Mouse (Mus musculus) neural tube, embryonic 10.5 days (tissue): Measurements from ENCODE around the gene Itpa.
"Not testable (repeated sequence)": the region's sequence is repeated elsewhere in the genome, so short reads cannot be mapped to it uniquely, and the experiment has no call there.

Source experiments
- DNase-seq: peaks from one replicate; pipeline ENCODE4 v3.0.0-alpha.2; 2017; ENCODE audit warnings: low spot score; ENCODE audit errors: extremely low spot score

The Itpa gene

GRCm38 (mm10) chr2:130667559-130667958 is at the start of gene Itpa:
Gene Itpa, plus strand, starts transcription at chr2:130667610.
- DNase-seq = peak; percentile 87

DNA sequence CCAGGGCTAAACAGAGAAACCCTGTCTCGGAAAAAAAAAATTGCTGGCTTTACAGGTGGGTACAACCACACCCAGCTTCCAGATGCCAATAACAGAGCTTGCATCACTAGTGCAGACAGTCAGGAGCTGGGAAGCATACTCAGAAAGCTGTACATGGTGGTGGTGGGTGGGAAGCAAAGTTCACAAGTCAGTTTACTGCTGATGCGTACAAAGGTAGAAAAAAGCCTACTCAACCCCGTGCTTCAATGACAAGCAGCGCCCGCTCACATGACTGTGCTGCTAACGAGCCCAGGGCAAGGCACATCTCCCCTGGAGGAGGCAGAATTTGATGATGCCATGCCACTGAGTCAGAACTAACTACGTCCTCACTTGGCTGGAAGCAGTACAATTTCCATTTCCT is 48.4 kb upstream of the Itpa start:
- no peak for DNase-seq

DNA sequence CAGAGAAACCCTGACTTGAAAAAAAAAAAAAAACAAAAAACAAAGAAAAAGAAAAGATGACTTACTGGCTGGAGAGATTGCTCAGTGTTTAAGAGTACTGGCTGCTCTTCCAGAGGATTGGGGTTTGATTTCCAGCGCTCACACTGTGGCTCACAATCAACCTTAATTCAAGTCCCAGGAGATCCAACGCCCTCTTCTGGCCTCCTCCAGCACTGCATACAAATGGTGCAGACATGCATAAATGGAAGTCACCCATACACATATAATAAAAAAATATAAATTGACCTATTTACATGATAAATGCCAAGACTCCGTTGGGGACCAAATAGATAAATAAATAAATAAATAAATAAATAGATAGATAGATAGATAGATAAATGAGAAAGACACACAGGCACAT is 39.0 kb upstream of the Itpa start:
- DNase-seq = no peak

DNA sequence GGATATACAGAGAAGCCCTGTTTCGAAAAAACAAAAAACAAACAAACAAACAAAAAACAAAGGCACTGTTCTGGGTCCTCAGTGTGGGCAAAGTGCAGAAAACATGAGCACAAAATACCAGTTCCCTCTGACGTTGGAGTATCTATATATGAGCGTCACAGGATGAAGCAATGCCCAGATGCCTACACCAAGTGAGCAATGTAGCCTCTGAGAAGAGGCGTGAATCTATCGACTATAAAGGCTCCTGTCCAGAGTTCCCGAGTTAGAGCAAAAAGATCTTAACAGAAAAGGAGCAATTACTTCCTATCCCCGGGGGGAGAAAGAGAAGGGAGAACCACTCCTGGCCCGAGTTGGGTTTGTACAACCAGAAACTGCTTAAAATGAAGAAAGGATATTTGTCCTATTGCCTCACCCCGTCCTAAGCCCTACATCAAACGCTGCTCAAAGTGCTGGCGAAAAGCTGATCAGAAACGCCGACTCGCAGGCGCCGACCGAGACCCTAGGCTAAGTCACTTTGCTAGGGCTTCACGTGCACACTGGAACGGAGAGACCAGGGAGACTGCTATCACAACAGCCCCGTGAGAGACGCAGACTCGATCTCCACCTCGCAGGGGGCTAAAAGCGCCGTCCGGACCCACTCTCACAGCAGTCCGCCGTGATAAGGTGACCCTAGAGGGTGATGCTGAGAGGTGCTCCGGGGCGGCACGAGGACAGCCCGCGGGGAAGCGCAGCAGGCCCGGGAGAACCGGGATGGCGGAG is 38.2 kb upstream of the Itpa start:
- DNase-seq = no peak

DNA sequence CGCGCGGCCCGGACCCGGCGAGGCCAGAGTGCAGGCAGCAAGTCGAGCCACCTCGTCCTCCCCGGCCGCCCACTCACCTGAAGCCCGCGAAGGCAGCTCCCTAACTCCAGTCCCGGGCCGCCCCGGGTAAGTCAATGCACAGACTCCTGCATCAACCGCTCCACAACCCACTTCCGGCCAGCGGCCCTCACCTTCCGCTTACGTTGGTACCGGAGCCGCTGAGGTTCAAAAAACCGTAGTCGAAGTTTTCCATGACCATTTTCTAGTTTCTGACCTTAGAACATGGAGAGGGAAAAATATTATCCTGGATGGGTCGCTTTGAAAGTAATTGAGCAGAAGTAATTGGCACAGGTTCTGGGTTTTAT is 37.6 kb upstream of the Itpa start, which contains the start of the genes Fastkd5 and Ubox5:
Gene Fastkd5 (minus strand): TSS at position 189 of the 365 bp plus-strand sequence.
Gene Ubox5 (minus strand): TSS at position 200 of the 365 bp plus-strand sequence.
- peak; percentile 88 for DNase-seq

- DNase-seq = no peak
Measured at GRCm38 (mm10) chr2:130632416-130632815, 35.0 kb upstream of the Itpa start.

DNA sequence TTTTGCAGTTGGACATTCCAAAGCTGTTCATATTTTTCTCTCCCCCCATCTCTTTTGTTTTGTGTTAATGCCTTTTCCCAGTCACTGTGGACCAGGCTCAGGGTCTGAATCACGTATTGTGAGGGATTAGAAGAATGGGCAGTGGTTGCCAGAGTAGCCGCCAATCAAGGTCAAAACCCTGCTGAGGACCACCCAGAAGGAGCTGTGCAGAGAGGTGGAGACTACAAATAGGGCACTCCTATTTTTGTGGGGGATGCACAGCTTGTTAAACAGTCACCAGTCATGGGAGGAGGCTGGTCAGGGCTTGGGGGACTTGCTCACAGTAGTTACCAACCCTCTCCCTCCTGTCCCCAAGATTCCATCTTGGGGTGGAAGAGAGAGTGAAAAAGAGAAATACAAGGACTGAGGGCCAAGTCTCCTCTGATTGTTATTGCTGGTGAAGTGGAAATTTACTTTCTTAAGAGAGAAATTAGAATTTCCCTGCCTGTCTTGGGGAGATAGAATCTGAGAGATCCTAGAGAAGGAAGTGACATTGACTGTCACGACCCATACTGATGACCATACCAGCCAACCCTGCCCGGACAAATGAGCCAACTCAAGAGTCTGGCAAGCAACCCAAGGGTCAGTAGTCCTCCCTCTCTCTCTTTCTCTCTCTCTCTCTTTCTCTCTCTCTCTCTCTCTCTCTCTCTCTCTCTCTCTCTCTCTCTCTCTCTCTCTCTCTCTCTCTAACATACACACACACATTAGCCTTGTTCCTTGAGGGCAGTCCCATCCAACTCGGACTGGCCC is 34.3 kb upstream of the Itpa start:
- DNase-seq = no peak

DNA sequence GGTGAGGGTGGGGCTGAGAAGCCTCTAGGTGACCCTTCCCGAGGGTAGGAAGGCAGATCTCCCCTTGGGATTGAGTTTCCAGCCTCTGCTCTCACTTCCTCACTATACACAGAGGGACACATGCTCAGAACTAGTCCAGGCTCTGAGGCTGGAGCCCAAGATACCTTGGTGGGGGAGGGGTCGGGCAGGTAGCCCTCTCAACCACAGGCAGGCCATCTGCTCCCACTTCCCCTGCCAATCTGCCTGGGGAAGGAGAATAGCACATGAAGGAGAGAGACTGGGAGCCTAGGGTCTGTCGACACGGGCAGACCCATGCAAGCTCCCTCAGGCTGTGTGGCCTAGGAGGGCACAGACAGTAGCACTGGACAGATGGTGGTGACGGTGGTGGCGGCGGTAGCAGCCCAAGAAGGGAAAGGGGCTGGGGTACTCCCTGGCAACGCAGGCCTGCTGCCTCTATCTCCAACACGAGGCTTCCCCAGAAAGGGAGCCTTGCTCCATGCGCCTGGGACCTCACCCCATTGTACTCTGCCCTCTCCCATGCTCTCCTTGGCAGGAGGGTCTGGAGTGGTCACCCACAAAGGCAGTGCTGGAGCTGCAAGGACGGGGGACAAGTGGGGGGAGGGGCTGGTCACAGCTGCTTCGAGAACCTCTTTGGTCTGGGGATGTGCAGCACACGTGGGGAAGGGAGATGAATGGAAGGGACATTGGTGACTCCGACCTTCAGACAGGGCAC is 33.2 kb upstream of the Itpa start:
- peak; percentile 51 for DNase-seq

DNA sequence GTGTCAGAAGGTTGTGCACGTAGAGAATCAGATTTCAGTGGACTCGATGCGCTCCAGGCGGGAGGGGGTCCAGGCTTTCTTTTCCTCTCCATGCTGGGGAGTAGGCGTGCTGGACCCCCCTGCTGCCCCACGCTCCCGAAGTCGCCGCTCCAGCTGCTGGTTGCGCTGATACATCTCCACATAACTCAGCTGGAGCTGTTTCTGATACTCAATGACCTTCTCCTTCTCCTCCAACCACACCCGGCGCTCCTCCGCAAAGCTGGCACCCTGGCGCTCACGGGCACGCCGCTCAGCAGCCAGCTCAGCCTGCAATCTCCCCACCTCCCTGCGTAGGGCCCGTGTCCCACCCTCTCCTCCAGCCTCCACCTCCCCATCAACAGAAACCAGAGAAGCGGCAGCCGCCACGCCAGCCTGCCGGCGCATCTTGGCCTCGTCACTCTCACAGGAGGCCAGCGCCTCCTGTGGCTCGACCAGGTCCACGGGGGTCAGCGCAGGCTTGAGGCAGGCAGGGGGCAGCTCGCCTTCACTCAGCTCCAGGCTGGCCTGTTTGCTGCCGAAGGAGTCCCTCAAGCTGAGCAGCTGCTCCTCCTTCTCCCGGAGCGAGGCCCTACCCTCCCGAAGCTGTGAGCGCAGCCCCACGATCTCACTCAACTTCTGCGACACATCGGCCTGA is 32.5 kb upstream of the Itpa start:
- peak; percentile 74 for DNase-seq

GRCm38 (mm10) chr2:130635847-130636246 is 31.6 kb upstream of the Itpa start:
- DNase-seq = peak; percentile 30

GRCm38 (mm10) chr2:130638101-130638611 is 29.3 kb upstream of the Itpa start:
- no peak for DNase-seq

DNA sequence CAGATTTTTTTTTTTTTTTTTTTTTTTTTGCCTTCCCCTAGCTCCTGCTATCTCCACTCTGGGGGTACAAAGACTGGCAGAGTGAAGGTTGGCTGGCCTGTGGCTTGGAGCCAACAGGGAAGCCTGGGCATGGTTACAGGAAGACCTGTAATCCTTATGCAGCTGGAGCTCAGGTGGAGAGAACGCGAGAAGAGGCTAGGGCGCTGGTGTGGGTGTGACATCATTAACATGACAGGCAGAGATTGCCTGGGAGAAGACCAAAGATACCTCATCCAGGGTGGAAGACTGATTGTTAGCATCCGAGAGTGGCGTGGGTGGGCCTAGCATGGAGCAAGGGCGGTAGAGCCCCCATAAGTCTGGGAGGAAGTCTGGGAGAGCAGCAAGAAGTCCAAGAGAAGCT is 28.1 kb upstream of the Itpa start:
- no peak for DNase-seq

DNA sequence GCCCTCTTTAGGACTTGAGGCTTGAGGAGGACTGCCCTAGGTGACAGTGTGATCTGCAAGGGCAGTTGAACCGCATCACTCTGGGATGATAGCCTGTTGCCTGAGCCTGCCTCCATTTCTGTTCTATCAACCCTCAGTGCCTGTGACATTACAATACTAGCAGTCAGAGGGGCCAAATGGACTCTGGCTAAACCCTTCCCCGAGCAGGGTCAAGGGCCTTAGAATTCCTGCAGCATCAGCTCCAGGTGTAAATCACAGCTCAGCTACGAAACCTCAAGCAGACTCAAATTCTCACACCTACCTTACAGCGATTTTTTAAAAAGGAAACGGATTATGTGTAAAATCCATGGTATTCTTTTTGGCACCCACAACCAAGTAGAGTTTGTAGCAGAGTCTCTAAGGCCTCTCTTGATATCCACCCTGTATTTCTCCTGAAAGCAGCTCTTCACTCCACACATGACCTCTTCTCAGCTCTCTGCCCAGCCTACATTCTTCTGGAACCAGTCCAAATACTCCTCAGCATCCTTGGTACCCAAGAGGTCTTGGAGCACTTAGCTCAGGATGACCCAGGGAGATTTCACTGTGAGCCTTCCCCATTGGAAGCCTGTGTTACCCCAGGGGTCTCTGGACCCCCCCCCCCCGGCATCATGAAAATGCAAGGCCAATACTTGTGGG is 25.9 kb upstream of the Itpa start:
- no peak for DNase-seq

DNA sequence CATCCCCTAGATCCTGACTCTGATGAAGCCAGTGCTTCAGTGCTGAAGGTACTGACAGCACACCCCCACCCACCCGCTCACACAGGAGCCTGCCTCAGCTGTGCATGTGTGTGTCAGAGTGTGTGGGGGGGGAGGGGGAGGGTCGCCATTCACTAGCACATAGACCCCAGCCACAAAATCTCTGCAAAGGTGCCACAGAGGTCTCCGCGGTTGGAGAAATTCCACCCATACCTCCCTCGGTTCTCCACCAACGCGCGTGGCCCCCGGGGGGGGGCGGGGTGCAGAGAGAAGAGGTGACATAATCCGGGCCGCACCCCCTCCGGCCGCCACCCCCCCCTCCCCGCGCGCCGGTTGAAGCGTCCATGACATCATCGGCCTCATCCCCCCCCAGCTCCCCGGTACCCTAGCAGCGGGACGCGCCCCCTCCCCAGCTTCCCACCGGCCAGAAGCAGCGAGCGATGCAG is 25.2 kb upstream of the Itpa start:
- peak; percentile 32 for DNase-seq

- peak; percentile 93 for DNase-seq
Measured at GRCm38 (mm10) chr2:130642684-130643369, 24.6 kb upstream of the Itpa start, which contains the start of gene Lzts3. Gene Lzts3, minus strand, starts transcription at chr2:130642803.

DNA sequence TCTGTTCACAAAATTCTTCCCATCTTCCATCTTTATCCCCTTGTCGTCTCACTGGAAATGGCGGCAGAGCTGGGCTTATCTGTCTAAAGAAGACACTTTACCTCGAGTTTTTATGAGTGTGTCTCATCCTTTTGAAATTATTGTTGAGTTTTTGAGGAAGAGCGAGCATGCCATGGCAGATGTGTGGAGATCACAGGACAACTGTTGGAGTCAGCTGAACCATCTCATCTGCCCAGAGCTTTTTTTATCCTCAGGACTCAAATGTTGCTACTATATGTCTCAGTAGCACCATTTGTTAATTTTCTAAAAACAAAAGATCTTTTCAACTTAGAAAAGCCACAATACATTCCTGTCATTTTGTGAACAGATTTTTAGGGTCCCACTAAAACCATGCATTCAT is 22.2 kb upstream of the Itpa start:
- no peak for DNase-seq

DNA sequence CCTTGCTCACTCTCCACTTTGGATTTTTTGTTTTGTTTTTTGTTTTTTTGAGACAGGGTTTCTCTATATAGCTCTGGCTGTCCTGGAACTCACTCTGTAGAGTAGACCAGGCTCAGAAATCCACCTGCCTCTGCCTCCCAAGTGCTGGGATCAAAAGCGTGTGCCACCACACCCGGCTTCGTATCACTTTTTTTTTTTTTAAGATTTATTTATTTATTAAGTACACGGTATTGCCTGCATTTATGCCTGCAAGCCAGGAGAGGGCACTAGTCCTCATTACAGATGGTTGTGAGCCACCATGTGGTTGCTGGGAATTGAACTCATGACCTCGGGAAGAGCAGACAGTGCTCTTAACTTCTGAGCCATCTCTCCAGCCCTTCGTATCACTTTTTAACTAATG is 18.4 kb upstream of the Itpa start:
- DNase-seq = not testable (repeated sequence)

GRCm38 (mm10) chr2:130653303-130653702 is 14.1 kb upstream of the Itpa start:
- no peak for DNase-seq

DNA sequence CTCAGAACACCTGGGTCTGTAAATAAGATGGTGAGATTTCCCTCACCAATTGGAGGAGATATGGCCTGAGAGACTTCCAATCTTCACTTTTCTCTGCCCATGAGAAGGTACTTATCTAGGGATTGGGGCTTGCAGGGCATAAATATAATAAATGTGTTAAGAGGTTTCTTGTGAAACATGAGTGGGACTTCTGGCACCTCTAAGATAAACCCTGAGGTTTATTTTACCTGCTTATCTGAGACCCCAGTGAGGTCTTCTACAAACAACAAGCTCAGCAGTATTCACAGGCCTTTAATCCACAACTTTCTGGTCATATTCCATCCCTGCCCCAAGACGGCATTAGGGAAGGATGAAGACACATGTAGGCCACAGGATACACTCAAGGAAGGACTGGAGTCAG is 13.7 kb upstream of the Itpa start:
- DNase-seq = no peak
